Mouse (Mus musculus) central nervous system, embryonic 11.5 days (tissue): ENCODE results near the gene Cyp2s1. TPM values are rescaled to one million over a fixed set of nuclear protein-coding genes. Genes with fewer than 3 reads are reported as not detected.

Experiments
- polyA plus RNA-seq: library from polyadenylated mRNA; depleted of rRNA; stranded (reverse); fragments of >200 nt; gene quantifications from 2 replicates; pipeline ENCODE4 v1.2.3, GENCODE M21; 2012; rRNA removed

Gene Cyp2s1
- polyA plus RNA-seq = 0.71 and 3.9 TPM in 2 replicates

DNA sequence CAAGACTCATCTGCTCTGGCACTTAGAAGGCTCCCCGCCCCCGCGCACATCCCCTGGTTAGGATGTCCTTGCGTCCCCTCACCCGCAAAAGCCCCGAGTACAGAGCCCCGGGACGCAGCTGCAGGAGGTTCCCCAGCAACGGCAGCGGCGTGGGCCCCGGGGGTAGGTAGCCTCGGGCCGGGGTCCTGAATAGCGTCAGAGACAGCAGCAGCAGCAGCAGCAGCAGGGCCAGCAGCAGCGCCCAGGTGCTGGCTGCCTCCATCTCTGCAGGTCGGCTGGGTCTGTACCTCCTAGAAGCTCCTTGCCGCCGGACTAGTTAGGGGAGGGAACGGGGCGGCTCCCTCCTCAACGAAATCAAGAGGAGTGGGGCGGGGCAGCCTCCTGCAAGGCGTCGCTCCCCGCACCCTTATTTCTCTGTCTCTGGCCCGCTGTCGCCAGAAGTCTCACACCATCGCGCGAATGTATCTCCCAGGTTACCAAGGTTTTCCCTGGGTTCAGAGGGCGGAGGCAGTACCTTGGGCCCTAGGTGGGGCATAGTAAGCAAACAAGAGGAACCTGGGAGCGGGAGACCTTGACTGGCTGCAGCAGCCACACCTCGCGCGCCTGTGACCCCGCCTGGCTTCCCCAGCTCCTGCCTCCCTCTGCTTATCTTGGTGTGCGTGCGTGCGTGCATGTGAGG is at the start of gene Cyp2s1:
Cyp2s1 (minus strand) TSS at position 673 of the 679 bp plus-strand sequence.

DNA sequence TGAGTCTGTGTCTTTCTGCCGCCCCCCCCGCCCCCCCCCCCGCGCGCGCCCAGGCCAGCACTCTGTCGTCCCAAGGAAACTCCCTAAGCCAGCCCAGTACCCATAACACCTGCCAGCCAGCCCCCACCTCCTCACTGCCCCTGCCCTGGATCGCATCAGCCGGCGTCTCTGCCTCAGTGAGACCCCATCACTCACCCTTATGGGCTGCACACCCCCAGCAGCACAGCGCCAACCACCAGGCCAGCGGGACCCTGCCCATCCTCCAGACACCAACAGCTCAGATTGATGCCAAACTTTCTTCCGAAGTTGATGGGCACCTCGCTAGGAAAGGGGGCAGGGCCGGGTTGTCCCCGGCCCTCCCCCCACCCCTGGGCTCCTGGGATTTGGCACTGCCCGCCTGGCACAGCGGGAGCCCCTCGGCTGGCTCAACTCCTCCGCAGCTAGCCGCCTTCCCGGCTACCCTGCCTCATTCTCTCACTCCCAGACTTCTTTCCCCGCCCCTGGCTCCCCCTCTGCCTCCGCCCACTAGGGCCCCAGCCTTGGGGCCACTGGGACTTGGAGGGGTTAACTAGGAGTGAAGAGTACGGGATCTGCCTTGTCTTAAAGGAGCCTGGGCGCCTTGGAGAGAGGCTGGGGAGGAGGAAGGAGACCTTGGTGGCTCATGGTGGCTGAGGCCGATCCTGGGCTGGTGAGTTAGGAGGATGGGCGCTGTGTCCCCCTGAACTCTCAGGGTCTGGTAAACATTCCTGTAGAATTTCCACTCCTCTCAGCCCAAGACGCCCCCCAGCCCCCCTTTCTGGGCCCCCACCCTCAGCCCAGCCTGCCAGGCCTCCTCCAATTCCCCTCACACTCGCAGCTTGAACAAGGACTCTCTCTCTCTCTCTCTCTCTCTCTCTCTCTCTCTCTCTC is 28.2 kb downstream of the Cyp2s1 start, which contains the start of gene Axl:
Axl (minus strand) TSS at position 486 of the 909 bp plus-strand sequence.

GRCm38 (mm10) chr7:25754738-25755467 is 61.8 kb downstream of the Cyp2s1 start, which contains the start of gene Hnrnpul1:
Gene Hnrnpul1, minus strand, starts transcription at chr7:25754757.

Other genes with a start within 250 kb of the Cyp2s1 start
- not detected in 2 replicates for gene Erich4, start 201.0 kb downstream of the Cyp2s1 start, polyA plus RNA-seq
- 22.3 and 31.2 TPM in 2 replicates for gene Dmac2, start 197.5 kb downstream of the Cyp2s1 start, polyA plus RNA-seq
- gene B3gnt8, start 190.3 kb downstream of the Cyp2s1 start, polyA plus RNA-seq = 1.4 and 1.6 TPM in 2 replicates
- gene Bckdha, start 157.9 kb downstream of the Cyp2s1 start, polyA plus RNA-seq = 31.3 and 48.1 TPM in 2 replicates
- gene Exosc5, start 157.7 kb downstream of the Cyp2s1 start, polyA plus RNA-seq = 45.5 and 45.7 TPM in 2 replicates
- gene Tmem91, start 141.7 kb downstream of the Cyp2s1 start, polyA plus RNA-seq = 0.52 and 0.74 TPM in 2 replicates
- 21.3 and 30.0 TPM in 2 replicates for gene B9d2, start 136.1 kb downstream of the Cyp2s1 start, polyA plus RNA-seq
- gene Tgfb1, start 129.9 kb downstream of the Cyp2s1 start, polyA plus RNA-seq = 5.5 and 8.6 TPM in 2 replicates
- 66.6 and 84.8 TPM in 2 replicates for gene Ccdc97, start 97.8 kb downstream of the Cyp2s1 start, polyA plus RNA-seq
- gene Hnrnpul1, start 62.2 kb downstream of the Cyp2s1 start, polyA plus RNA-seq = 80.8 and 115 TPM in 2 replicates
- gene Axl, start 28.2 kb downstream of the Cyp2s1 start, polyA plus RNA-seq = 22.3 and 32.5 TPM in 2 replicates
- 0.02 TPM in 1 of 2 replicates, not detected in the other for gene Cyp2b10, start 80.7 kb upstream of the Cyp2s1 start, polyA plus RNA-seq
- not detected in 2 replicates for gene Cyp2b13, start 244.6 kb upstream of the Cyp2s1 start, polyA plus RNA-seq